Mouse (Mus musculus): ENCODE data around the gene Unk.
"Not testable (repeated sequence)": the region's sequence is repeated elsewhere in the genome, so short reads cannot be mapped to it uniquely, and the experiment has no call there.

Unk gene

DNA sequence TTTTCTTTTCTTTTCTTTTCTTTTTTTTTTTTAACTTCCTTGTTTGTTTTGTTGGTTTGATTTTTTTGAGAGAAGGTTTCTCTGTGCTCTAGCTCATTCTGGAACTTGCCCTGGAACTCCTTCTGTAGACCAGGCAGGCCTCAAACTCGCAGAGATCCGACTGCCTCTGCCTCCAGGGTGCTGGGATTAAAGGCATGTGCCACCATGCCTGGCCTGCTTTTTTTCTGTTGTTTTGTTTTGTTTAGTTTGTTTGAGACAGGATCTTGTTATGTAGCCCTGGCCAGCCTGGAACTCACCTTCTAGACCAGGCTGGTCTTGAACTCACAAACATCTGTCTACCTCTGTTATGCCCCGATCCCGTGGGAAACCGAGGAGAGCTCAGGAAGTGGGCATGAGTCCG is 59.4 kb downstream of the Unk start:
- no peak for DNase-seq

DNA sequence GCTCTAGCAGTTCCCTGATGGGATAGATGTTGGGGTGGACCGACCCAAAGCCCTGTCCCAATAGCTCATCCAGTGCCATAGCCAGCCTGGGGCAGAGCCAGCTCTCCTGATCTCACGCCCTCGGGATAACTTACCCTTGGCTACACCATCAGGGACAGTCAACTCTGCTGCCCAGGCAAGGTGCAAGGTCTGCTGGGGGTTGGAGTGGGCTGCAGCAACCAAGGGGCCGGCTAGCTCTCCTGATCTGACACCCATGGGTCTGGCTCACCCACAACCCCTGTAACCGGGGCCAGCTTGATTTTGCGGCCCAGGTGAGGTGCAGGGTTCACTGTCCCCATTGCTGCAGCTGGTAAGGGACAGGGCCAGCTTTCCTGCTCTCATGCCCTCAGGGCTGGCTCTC is 61.5 kb downstream of the Unk start:
- no peak for DNase-seq

DNA sequence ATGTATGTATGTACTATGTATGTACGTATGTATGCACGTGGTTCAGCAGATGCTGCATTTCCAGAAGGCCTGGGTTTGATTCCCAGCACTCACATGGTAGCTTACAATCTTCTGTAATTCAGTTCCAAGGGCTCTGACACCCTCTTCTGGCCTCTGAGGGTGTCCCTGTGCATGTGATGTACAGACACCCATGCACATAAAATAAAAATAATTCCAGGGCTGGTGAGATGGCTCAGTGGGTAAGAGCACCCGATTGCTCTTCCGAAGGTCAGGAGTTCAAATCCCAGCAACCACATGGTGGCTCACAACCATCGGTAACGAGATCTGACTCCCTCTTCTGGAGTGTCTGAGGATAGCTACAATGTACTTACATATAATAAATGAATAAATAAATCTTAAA is 62.8 kb downstream of the Unk start:
- not testable (repeated sequence) for DNase-seq

DNA sequence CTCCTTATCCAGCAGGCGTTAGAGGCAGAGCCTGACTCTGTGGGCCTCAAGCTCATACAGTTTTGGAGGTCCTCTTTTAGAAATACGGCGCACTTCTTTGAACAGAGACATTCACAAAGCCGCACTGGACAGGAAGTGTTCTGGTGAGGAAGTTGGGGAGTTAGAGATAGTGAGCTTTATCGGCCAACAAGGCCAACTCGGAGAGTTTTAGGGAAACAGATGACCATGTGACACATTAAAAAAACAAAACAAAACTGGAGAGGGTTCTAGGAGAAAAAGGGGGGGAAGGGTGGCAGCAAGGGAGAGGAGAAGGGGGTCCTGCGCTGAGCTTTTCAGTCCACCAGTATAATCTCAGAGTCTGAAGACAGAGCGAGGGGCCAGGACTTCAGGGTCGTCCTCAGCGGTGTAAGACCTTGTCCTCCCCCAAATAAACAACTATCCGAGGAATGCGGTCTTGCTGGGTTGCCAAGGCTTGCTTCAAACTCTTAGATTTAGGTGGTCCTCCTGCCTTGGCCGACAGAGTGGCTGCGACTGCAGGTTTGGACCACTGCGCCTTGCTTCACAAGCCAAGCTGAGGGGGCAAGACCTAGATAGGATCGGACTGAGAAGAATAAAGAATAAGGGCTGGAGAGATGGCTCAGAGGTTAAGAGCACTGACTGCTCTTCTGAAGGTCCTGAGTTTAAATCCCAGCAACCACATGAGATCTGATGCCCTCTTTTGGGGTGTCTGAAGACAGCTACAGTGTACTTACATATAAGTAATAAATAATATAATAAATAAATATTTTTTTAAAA is 63.8 kb downstream of the Unk start:
- DNase-seq: no peak

DNA sequence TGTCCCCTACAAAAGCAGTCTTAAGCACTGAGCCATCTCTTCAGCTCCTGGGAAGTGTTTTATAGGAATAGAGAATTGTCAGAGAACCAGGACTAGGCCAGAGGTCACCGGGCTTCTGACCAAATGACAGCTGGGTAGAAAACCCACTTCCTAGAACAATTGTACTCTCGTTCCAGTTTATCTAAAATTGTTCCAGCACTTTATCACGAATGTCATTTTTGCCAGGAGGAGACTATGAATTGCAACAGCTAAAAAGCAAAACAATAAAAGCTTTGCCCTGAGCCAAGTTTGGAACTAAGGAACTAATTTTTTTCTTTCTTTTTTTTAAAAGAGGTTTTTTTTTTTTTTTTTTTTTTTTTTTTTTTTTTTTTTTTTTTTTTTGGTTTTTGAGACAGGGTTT is 65.5 kb downstream of the Unk start:
- DNase-seq: no peak

DNA sequence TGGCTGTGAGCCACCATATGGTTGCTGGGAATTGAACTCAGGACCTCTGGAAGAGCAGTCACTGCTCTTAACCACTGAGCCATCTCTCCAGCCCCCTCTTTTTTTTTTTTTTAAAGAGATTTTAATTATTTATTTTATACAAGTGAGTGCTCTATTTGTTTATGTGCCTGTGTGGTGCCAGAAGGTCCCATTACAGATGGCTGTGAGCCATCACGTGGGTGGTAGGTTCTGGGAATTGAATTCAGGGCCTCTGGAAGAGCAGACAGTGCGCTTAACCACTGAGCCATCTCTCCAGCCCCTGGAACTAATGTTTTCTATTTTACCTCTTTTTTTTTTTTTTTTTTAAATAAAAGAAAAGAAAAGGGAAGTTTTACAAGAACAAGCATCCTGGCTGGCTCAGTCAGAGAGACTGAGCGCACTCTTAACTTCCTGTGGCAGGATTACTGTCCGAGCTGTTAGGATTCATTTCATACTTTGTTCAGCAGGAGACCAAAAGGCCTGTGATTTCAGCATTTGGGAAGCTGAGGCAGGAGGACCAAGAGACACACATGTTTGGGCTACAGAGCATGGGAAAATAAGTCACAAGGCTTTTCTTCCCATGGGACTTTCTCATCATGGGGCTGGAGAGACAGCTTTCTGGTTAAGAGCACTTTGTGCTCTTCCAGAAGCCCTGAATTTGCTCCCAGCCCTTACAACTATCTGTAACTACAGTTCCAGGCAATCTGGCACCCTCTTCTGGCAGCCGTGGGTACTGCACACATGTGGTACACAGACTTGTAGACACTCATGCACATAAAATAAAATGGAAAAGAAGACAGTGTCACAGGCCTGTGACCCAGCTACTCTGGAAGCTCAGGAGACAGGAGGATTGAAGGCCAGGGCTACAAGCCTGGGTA is 66.3 kb downstream of the Unk start:
- no peak for DNase-seq

DNA sequence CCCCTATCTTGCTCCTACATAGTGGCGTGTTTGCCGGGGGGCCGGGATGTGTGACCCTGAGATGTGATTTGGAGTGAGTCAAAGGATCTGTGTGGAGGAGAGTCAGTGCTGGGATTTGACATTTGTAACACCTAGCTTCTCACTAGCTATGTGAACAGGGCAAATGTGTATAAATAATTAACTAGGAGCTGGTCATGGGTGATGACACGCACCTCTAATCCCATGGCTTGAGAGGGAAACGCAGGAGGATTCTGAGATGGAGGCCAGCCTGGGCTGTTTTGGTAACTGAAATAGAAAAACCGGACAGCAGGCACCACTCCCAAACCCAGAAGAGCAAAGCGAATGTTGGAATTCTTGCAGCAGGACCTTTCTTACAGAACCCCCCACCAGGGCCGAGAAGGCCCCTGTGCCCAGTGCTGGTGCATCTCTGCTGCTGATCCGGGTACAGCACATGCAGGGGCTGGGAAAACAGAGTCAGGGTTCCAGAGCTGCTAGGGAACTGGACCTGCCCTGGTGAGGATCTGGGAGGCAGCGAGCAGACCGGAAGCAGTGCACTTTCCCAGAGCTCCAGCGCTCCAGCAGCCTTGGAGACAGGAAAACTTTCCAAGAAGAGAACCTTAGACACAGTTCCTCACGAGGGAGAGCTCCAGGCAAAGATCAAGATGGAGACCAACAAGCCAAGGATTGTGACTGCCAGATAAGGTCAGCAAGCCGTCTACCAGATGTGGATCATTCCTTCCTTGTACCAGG is 68.8 kb downstream of the Unk start:
- DNase-seq: no peak

DNA sequence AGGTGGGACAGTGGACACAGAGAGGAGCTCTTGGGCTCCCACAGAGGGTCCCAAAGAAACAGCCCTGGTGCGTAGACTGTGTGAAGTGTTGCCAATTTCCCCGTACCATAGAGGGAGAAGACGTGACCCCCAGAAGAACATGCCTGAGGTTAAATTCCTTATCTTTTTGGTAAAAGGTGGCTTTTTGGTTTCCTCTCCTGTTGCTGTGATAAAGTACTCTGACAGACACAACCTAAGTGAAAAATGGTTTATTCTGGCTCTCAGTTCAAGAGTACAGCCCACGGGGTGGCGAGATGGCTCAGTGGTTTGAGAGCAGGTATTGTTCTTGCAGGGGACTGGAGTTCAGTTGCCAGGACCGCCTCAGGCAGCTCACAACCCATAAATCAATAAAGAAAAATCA is 69.3 kb downstream of the Unk start:
- DNase-seq: no peak

DNA sequence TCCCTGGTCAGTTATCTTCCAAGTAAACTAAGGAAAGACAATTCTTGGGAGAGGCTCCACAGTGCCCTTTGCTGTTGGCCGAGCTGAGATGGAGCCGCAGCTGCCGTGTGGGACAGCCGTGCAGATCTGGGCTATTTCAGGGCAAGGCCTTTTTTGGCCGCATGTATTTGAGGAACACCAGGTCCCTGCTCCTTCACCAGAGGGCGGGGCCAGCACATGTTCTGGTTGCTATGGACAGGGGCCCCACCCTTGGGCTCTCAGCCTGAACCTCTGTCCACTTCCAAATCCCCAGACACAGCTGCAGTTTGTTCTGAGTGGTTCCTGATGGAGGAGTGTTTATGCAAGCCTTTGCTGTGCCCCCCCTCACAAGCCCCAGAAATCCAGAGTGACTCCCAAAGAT is 70.3 kb downstream of the Unk start:
- DNase-seq: no peak

DNA sequence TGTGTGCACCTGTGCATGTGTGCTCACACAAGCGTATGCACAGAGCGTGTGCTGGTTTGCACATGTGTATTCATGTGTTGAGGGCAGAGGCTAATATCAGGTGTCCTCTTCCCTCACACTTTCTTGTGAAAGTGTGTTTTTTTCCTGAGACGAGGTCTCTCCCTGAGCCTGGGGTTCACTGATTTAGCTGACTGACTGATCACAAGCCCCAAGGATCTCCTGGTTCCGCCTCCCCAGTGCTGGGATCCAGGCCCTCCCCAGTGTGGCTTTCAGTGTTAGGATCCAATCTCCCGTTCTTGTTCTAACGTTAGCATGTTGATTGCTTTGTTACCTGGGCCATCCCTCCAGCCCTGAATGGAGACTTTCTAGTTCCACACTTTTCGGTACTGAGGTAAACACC is 70.7 kb downstream of the Unk start:
- DNase-seq: no peak

DNA sequence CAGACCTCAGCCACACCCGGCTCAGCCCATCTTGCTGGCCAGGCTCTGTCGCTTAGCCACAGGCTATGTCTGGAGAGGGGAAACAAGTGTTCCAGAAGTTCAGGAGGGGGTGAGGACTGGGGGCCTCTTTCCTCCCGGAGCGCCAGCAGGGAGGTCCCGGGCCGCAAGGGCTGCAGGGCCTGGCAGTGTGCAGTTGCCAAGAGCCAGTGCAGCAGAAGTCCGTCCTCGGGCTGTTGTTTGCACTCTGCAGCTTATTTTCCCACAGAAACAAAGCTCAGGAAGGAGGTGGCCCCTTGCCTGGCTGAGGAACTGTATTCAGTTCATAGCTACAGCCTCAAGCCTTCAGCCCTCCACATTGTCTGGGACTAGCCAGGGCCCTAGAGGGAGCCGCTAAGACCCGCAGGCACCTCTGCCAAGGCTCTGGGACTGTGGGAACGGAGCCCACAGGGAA is 71.8 kb downstream of the Unk start:
- DNase-seq: no peak

DNA sequence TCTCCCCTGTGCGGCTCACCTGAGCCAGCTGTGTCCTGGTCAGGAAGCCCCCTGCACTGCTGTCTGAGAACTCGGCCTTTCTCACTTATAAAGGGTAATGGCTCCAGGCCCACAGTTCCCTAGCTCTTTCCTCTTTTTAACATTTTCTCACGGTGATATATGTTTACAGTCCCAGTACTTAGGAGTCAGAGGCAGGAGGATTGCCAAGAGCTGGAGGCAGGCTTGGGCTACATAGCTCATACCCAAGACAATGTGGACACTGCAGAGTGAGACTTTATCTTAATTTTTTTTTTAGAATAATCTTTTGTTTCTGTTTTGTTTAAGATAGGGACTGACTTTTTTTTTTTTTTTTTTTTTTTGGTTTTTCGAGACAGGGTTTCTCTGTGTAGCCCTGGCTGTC is 72.3 kb downstream of the Unk start:
- DNase-seq: no peak

DNA sequence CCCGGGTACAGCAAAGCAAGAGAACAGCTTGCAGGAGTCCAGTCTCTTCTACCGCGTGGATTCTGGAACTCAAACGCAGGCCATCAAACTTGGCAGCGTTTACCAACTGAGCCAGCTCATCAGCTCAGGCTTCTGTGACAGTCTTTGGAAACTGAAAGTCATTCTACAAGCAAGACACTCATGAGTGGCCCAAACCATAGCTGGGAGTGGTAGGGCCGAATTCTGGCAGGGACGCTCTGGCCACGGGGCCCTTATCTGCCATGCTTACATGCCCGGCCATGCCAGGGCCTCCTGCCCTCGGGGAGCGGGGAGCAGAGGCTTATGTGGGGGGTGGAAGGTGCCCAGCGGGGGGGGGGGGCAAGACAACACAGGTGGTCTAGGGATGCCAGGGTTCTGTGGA is 73.5 kb downstream of the Unk start:
- no peak for DNase-seq

DNA sequence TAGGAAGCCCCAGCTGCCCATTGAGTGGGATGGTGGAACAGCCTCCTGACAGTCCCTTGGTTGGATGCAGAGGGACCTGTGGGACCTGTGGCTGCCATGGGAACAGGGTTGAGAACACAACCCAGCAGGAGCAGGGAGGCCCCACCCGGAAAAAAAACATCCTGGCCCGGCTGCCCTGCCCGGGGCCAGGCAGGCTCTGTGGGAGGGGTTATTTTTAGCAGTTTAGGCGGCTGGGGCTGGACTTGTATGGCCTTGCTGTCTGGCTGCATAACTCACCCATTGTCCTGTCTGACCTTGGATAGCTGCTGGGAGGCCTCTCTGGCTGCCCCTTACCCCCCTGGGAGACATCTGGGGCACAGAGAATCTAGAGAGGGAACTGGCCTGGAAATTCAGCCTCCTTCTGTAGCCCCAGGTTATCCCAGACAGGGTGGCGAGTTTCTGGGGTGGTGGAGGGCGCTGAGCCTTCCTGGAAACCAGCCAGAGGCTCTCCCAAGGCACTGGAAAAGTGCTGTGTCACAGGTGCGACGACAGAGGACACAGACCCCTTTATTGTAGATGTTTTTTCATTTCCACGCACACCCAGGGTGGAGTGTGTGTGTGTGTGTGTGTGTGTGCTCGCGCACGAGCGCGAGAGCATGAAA is 74.0 kb downstream of the Unk start:
- DNase-seq: no peak

DNA sequence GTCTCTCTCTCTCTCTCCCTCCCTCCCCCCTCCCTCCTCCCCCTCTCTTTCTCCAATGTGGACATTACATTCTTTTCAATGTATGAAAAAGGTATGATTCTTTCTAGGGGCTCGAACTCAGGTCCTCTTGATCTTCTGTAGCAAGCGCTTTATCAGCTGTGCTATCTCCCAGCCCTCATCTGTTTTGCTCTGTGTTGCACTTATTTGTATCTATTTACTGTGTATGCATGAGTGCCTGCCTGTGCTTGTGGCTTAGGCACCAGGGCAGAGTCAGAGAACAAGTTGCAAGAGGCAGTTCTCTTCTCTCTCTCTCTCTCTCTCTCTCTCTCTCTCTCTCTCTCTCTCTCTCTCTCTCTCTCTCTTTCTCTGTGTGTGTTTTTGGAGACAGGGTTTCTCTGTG is 74.9 kb downstream of the Unk start:
- no peak for DNase-seq

DNA sequence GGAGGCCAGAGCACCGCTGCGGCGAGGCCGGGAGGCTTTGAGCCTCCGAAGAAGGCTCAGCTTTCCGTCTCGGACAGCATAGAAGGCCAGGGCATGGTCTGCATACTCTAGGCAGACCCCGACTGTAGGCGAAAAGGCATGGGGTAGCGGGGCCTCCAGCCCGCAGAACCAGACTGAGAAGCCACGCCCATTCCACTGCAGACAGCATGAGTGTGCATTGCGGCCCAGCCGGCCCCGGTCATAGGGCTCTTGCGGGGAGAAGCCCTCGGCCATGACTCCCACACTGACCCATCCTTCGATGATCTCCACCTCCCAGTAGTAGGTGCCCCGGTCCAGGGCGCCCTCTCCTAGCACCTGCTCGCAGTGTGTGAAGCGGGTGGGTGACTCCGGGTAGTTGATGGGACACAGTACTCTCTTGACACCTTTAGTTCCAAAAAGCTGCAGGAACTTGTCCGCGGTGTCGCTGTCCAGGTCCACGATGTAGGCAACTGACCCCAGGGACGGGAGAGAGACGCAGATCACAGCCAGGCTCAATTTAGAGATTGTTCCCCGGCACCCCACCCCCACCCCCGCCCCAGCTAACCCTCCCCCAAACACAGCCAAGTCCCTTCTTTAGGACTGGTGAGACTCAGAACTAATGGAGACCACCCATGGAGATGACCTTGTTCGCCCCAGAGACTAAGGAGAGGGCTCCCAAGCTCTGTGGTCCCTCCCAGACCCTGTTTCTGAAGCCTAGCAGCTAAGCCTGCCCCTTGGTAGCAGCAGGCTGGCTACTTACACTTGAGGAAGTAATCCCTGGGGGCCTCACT is 76.2 kb downstream of the Unk start:
- no peak for DNase-seq

DNA sequence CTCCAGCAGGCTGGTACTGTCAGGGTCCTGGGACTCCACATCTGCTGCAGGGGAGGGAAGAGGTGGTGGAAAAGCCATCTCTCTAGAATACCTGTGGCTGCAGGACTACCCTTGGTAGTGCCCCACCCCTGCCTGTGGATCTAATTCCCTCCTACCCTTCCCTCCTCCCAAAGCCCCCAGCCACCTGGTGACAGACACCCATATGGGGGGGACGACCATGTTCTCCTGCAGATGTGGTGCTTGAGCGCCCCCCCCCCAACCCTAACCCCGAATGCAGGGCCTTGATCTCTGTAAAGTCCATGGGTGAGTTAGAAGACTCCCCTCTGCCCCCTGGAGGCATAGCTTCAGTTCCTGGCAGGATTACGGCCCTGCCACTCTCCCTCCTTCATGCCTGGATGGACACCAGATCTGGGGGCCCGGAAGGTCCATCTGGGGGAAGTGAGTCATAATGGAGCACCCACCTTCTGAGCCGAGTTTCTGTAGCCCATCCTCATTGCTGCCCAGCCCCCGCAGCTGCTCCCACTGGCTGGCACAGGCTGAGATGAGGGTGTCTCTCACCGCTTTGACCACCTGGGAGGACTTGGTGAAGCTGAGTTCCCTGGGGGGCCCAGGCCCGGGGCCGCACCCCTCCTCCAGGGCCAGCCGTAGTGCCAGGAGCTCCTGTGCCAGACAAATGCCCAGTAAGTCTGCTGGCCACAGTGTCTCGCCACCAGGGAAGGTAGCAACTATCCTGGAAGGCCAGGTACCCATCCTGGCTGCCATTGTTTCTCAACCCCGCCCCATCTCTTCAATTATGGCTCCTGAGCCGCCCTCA is 77.0 kb downstream of the Unk start:
- no peak for DNase-seq

DNA sequence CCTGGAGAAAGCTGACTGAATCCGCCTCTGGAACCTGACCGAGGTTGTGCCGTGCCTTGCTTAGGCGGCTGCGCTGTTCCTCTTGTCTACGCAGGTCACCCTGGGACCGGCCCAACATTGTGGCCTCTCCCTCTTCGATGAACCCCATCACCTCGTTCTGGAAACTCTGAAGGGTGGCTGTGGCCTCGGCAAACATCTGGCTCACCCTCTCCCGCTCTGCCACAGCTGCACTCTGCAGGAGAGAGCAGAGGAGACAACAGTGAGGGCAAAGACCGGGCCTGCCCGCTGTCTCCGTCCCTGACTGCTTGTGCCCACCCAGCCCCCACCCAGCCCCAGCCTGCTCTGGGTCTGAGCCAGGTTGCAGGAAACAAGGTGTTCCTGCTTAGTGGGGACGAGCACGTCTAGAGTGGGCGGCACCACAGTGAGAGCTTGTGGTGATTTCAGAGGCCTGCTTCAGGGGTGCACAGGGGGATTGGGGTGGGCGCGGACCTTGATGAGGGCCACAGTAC is 77.7 kb downstream of the Unk start:
- DNase-seq: no peak

DNA sequence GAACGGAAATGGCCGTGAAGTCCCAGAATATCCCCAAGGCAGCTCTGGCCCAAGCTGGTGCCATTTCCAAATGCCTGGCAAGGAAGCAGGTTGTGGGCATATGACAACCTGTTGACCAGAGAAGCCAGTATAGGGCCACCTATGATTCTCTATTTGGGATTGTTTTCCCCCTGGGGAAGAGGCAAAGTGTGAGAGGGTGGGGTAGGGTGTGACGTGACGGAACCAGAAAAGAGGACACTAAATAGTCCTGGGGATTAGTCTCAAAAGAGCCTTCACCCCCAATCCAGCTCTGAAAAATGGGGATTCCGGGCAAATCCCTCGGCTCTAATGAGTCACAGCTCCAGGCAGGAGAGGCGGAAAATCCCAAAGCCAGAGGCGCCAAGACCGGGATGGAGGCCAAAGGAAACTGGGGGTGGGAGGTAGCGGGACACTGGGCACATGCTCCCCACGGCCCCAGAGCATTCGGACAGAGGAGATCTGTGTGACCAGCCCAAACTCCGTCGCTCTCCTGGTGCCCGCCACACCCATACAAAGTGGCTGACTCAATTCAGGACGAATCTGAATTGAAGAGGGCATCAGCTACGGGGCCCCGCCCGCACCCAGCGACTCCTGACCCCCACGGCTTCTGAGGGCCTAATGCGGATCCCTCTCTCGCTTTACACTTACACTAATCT is 78.5 kb downstream of the Unk start:
- no peak for DNase-seq

DNA sequence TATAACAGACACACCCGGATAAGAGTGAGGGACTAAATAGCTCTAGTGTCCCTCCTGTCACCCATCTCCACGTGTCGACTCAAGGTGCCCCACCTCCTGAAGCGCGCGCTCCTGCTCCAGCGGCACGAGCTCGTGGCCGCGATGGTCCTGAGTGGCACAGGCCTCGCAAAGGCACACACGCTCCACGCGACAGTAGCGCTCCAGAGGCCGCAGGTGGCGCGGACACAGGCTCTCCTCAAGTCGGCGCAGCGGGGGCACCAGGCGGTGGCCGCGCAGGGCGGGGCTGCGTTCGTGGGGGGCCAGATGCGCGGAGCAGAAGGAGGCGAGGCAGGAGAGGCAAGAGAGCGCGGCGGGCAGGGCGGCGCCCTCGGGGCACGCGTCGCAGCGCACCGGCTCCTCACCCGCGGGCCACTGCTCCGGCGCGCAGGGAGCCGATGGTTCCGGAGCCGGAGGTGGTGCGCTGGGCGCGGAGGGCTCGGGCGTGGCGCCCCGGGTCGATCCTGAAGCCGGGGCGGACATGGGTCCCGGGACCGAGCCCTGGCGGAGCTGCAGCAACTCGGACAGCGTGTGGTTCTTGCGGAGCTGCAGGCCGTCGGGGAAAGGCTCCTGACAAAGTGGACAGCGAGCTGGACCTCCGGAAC is 79.4 kb downstream of the Unk start:
- DNase-seq: no peak

Measured in cerebellum, postnatal 36 days (tissue).